Mouse (Mus musculus) ovary, adult 18-20 months (tissue): ENCODE results near the gene Rpl24.
A peak's percentile ranks its signal among the peaks of the same experiment; 100 is the strongest.

ENCODE experiments used
- DNase-seq: peaks from one replicate; pipeline ENCODE4 v3.0.0; 2022; ENCODE audit warnings: low spot score, mixed read lengths

Gene Rpl24

DNA sequence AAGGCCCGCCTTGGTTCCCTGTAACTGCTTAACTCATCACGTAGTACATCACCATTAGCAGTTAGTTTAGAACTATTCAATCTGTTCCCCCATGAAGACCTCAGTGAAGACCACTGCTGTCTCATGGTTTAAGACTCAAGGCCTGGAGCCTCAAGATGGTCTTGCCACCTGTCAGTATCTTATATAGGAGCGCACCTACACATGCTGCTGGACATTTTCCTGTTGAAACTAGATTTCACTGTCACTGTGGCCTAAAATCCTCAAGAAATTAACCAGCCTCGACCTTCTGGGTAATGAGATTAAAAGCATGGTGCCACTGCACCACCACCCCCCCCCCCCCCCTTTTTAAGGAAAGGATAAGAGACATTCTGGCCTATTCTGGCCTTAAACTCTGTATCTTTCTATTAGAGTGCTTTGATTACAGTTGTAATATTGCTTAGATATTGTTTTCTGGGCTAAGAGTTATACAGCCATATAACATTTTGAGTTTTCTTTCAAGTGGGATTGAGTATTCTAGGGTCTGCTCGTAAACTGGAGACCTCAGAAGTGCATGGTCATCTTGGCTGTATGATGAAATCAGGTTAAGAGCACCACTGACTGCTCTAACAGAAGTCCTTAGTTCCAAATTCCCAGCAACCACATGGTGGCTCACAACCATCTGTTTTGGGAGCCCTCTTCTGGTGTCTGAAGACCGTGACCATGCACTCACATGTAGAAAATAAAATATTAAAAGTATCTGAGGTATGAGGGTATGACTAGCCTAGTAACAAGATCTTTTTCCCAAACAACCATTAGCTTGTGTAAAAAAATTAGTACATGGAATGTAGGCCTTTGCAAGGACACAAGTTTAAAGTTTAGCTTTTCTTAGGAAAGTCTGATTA lies 5.9 kb downstream of the Rpl24 start:
- DNase-seq, result no peak

DNA sequence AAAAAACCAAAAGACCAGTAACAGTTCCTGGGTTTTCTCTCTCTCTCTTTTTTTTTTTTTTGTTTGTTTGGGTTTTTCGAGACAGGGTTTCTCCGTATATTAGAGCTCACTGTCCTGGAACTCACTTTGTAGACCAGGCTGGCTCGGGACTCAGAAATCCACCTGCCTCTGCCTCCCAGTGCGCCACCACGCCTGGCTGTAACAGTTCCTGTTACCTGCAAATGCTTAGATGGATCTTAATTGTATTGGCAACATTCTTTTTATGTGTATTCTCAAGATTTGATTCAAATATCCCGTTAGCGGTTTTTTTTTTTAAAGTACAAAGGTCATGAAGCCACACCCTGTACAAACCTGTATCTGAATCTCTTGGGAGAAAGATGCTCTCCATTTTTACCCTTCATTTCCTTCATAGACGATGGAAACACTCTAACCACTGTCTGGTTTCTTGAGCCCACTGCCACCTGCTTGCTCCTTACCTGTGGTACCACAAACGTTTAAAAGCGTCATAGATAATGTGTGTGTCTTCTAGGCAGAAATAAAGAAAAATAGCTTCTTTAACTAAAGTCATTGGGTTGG lies 6.6 kb downstream of the Rpl24 start:
- DNase-seq, result no peak

DNA sequence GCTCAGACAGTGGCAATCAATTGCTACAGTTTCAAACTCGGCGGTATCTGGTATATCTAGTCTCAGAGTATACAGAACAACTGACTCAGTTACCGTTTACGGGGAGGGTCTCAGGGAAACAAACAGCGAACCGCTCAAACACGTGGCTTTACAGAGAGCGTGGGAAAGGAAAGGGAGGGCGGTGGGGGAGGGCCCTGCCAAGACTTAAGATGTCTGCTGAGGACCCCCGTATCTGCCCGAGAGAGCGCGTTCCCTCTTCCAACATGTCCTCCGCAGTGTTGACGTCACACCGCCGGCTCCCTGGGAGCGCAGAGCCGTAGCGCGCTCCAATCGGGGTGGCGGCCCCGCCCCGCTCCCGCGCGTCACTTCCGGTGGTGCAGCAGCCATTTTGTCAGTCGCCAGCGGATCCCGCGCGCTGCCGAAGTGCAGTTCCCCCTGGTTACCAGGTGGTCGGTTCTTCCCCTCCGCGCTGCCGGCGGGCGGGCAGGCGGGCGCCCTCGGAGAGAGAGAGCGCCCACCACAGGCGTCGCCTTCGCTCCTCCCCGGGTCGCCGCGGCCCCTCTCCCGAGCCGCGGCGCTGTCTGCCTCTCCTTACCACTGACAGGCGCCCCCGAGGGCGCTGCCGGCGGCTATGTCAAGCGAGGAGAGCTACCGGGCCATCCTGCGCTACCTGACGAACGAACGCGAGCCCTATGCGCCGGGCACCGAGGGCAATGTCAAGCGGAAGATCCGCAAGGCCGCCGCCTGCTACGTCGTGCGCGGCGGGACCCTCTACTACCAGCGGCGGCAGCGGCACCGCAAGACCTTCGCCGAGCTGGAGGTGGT lies 7.6 kb downstream of the Rpl24 start, which contains the start of gene Zbtb11:
Zbtb11 (plus strand) TSS at position 453 of the 825 bp plus-strand sequence.
- DNase-seq, result peak; percentile 98

DNA sequence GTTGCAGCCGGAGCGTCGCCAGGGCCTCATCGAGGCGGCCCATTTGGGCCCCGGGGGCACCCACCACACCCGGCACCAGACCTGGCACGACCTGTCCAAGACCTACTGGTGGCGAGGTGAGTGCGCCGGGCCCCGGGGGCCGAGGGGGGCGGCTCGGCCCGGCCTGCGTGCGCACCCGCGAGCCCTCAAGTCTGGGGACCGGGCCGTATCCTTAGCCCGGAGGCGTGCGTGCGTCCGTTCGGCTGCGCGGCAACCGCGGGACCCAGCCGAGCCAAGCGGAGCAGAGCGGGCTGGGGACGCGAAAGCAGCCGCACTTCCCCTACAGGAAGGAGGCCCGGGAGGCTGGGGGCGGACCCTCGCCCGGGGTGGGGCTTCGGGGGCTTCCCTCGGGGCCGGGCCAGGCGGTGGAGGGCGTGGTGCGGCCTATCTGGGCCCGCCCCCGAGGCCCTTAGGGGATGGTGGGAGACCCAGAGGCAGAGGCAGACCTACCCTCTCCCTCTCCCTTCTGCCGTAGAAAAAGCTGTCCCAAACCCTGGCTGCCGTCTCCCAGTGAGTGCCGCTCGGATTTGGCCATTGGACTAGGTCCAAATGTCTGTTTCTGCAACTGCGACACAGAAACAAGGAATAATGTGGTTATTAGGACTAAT lies 8.3 kb downstream of the Rpl24 start:
- peak; percentile 86 for DNase-seq

DNA sequence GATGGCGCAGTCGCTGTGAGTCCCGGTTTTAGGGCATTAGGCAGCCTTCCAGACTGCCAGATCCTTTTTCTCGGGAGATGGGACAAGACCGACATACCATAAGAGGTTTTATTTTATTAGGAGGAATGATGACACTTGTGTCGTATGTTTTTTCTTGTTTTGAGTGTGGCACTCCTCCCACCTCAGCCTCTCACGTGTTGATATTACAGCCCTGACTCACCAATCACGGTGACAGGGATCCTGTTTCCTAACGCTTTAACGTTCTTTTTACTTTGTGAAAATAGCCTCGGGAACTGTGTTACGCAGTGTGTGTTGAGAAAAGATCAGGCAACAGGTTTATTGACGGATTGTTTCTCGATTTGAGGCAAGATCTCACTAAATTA lies 8.8 kb downstream of the Rpl24 start:
- peak; percentile 7 for DNase-seq

DNA sequence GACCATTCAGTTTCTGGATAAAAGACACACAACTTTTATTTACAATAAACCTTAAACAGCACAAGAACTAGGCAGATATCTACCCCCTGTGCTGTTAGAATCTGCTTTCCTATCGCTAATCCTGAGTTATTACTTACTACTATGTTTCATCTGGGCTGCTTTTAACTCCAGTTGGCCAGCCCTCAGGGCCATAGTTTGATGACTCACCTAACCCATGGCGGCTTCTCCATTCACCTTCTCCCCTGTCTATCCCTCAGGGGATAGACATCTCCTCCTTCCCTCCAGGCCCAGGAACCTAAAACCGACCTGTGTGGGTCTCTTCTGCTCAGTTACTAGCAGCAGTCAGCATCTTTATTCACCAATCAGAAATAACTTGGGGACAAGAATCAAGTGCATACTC lies 19.9 kb downstream of the Rpl24 start:
- DNase-seq, result no peak

DNA sequence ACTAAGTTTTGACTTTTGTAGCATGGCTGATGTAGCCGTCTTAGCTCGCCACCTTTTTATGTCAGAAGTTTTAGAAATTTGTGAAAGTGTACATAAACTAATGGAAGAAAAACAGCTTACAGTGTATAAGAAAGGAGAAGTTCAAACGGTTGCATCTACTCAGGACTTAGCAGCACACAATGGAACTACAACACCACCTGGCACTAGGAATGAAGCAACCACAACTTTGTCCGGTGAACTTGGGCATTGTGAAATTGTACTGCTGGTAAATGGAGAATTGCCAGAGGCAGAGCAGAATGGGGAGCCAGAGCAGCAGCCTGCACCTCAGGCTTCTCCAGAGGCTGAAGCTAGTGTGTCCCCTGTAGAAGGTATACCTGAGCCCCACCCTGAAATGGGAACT lies 24.2 kb downstream of the Rpl24 start:
- DNase-seq, result no peak

DNA sequence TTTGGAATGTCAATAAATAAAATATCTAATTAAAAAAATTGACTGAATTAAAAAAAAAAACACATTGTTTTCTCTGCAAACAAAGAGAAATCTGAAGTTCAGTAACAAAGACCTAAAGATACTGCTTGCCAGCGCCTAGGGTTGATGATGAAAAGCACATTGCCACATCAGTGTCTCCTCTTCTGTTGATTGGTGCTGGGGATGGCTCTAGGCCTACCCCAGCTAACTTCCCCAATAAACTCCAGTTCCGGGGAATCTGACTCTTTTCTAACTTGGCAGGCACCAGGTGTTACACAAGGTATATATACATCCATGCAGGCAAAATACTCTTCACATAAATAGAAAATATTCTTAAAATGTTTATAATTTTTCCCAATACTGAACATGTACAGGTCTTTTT lies 28.2 kb downstream of the Rpl24 start:
- DNase-seq, result no peak

DNA sequence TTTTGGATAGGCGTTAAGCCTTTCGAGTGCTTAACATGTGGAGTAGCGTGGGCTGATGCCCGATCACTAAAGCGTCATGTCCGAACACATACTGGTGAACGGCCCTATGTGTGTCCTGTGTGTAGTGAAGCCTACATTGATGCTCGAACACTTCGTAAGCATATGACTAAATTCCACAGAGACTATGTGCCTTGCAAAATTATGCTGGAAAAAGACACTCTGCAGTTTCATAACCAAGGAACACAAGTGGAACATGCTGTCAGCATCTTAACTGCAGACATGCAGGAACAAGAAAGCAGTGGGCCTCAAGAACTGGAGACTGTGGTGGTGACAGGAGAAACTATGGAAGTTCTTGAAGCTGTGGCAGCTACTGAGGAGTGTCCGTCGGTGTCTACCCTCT lies 40.7 kb downstream of the Rpl24 start:
- no peak for DNase-seq

DNA sequence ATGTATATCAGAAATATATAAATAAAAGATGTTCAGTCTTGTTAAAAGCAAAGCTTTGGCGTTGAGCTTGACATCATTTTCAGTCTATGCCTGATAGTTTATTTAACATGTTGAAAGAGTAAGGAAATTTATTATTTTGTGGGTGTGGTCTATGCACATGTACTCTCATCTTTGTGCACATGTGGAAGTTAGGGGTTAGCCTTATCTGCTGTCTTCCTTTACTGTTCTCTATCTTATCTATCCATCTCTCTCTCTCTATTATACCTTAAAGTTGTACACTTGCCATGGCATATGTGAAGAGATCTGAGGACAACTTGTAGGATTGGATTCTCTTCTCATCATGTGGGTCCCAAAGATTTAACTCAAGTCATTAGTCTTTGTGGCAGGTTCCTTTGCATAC lies 42.8 kb downstream of the Rpl24 start:
- no peak for DNase-seq

DNA sequence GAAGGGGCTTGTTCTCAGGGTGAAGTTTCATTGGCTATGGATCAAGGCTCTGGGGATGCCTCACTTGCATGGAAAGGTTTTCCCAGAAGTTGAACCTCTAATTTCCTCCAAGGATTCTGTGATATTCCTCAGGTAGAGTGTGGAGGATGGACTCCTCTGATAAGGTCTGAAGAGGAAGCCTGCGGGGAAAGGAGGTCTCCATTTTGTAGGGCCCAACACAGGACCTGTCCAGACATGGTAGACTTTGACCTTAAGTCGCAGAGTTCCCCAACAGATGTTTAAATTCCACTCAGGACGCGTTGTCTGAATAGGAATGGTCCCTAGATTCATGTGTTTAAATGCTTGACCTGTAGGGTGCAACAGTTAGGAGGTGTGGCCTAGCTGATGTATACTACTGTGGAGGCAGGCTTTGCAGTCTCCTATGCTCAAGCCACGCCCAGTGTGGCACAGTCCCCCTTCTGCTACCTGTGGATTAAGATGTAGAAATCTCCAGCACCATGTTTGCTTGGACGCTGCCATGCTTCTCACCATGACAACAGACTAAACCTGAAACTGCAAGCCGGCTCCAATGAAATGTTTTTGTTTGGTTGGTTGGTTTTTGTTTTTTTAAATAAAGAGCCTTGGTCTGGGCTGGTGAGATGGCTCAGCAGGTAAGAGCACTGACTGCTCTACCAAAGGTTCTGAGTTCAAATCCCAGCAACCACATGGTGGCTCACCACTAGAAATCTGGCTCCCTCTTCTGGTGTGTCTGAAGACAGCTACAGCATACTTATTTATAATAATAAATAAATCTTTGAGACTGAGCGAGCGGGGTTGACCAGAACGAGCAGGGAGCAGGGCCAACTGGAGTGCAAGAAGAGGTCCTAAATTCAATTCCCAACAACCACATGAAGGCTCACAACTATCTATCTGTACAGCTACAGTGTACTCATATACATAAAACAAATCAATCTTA lies 47.0 kb downstream of the Rpl24 start:
- no peak for DNase-seq

DNA sequence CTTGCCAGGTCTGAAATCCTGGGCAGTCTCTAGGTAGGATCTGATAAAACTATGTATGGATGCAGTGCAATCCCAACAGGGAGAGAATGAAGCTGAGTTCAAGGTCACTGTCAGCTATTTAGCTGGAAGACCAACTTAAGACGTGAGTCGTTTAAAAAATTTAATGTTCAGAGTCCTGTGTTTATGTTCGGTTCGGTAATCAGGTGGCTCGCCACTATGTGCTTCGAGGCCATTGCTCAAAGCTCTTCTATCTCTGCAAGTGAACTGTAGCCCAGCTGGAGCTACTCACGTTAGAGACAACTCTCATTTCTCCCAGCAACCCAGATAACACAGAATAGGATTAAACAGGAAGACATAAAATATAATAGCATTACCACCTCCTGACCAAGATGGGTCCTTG lies 48.0 kb downstream of the Rpl24 start:
- DNase-seq, result no peak

DNA sequence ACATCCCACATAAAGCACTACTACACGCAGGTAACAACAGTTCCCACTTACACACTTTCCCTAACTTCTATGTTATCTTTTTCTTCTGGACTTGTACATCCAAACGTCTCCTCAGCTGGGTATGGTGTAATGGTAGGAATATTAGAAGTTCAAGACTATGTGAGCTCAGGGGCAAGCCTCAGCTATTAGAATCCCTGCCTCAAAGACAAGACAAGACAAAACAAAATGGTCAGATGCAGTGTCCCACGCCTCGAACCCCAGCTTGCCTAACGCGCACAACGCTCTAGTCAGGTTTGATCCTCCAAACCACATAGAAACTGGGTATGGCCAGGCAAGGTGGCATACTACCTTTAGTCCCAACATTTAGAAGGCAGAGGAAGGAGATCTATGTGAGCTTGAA lies 53.6 kb downstream of the Rpl24 start:
- no peak for DNase-seq
